Mouse (Mus musculus): ENCODE measurements around the gene Ppp1r15b. TPM values are rescaled to one million over a fixed set of nuclear protein-coding genes. Genes with fewer than 3 reads are reported as not detected.

Ppp1r15b gene
- polyA plus RNA-seq, 1 experiment from 2014 or later: 29.6 TPM

GRCm38 (mm10) chr1:133147324-133147723 lies 16.4 kb downstream of the Ppp1r15b start:
- Histone ChIP-seq H3K27me3 (ENCODE audit: control insufficient read depth, insufficient read depth, low read length) (no peaks in the 10 kb centered on the region), H3K4me3 (replicated peaks; ENCODE audit: low read length) (no peak overlapping the region), H3K4me1 (replicated peaks; ENCODE audit: control insufficient read depth, insufficient read depth, low read length) (no peaks in the 10 kb centered on the region), H3K27ac (no peak overlapping the region), H3K36me3 (replicated peaks; ENCODE audit: control insufficient read depth, insufficient read depth) (no peaks in the 10 kb centered on the region), H3K9me3 (ENCODE audit: control insufficient read depth, low read length) (no peaks in the 10 kb centered on the region), H3K9ac (no peak overlapping the region), H3K4me2 (replicated peaks) (no peak overlapping the region)
- no peak for DNase-seq (ENCODE audit: low spot score)
- WGBS: 90% methylated on average over 5 of the region's 5 CpGs
- no peak for ATAC-seq (ENCODE audit: low FRiP score)

GRCm38 (mm10) chr1:133148122-133148521 lies 17.2 kb downstream of the Ppp1r15b start:
- H3K4me1 ChIP-seq (replicated peaks; ENCODE audit: control insufficient read depth, insufficient read depth, low read length): no peaks in the 10 kb centered on the region
- no peak overlapping the region for H3K4me2 ChIP-seq (replicated peaks)
- 92% methylated on average over 8 of the region's 8 CpGs for WGBS
- DNase-seq (ENCODE audit: low spot score) (no peak), ATAC-seq (ENCODE audit: low FRiP score) (no peak)
- H3K9ac ChIP-seq: no peak overlapping the region
- no peaks in the 10 kb centered on the region for H3K36me3 ChIP-seq (replicated peaks; ENCODE audit: control insufficient read depth, insufficient read depth)
- H3K27ac ChIP-seq: no peak overlapping the region
- H3K27me3 ChIP-seq (ENCODE audit: control insufficient read depth, insufficient read depth, low read length): no peaks in the 10 kb centered on the region
- no peak overlapping the region for H3K4me3 ChIP-seq (replicated peaks; ENCODE audit: low read length)
- H3K9me3 ChIP-seq (ENCODE audit: control insufficient read depth, low read length): no peaks in the 10 kb centered on the region

GRCm38 (mm10) chr1:133150556-133150955 lies 19.6 kb downstream of the Ppp1r15b start:
- no peak overlapping the region for H3K4me3 ChIP-seq (replicated peaks; ENCODE audit: low read length)
- WGBS: 98% methylated on average over 2 of the region's 2 CpGs
- no peaks in the 10 kb centered on the region for H3K9me3 ChIP-seq (ENCODE audit: control insufficient read depth, low read length)
- H3K27me3 ChIP-seq (ENCODE audit: control insufficient read depth, insufficient read depth, low read length): no peaks in the 10 kb centered on the region
- H3K9ac ChIP-seq: no peak overlapping the region
- no peaks in the 10 kb centered on the region for H3K4me1 ChIP-seq (replicated peaks; ENCODE audit: control insufficient read depth, insufficient read depth, low read length)
- DNase-seq (ENCODE audit: low spot score) (no peak), ATAC-seq (ENCODE audit: low FRiP score) (no peak)
- no peak overlapping the region for H3K27ac ChIP-seq
- H3K4me2 ChIP-seq (replicated peaks): no peak overlapping the region
- no peaks in the 10 kb centered on the region for H3K36me3 ChIP-seq (replicated peaks; ENCODE audit: control insufficient read depth, insufficient read depth)

- Histone ChIP-seq H3K4me3 (replicated peaks; ENCODE audit: low read length) (no peak overlapping the region), H3K4me1 (replicated peaks; ENCODE audit: control insufficient read depth, insufficient read depth, low read length) (no peaks in the 10 kb centered on the region), H3K4me2 (replicated peaks) (no peak overlapping the region), H3K27ac (no peak overlapping the region), H3K9me3 (ENCODE audit: control insufficient read depth, low read length) (no peaks in the 10 kb centered on the region), H3K36me3 (replicated peaks; ENCODE audit: control insufficient read depth, insufficient read depth) (no peaks in the 10 kb centered on the region), H3K27me3 (ENCODE audit: control insufficient read depth, insufficient read depth, low read length) (no peaks in the 10 kb centered on the region), H3K9ac (no peak overlapping the region)
- WGBS: 93% methylated on average over 3 of the region's 3 CpGs
- no peak for DNase-seq (ENCODE audit: low spot score)
- ATAC-seq (ENCODE audit: low FRiP score): no peak
These were observed 21.3 kb downstream of the Ppp1r15b start for GRCm38 (mm10) chr1:133152213-133152612.

- no peaks in the 10 kb centered on the region; the same call in 1 of the 2 replicates for H3K4me1 ChIP-seq (replicated peaks; ENCODE audit: control insufficient read depth, insufficient read depth, low read length)
- ATAC-seq (ENCODE audit: low FRiP score) (no peak), DNase-seq (ENCODE audit: low spot score) (no peak)
- WGBS: 87% methylated on average over 6 of the region's 6 CpGs
- H3K27ac ChIP-seq: no peak overlapping the region
- H3K9ac ChIP-seq: no peak overlapping the region
- no peak overlapping the region for H3K4me2 ChIP-seq (replicated peaks)
- no peaks in the 10 kb centered on the region for H3K27me3 ChIP-seq (ENCODE audit: control insufficient read depth, insufficient read depth, low read length)
- H3K4me3 ChIP-seq (replicated peaks; ENCODE audit: low read length): no peak overlapping the region
- H3K36me3 ChIP-seq (replicated peaks; ENCODE audit: control insufficient read depth, insufficient read depth): no peaks in the 10 kb centered on the region
- no peaks in the 10 kb centered on the region for H3K9me3 ChIP-seq (ENCODE audit: control insufficient read depth, low read length)
These were observed 24.3 kb downstream of the Ppp1r15b start for GRCm38 (mm10) chr1:133155270-133155669.

- H3K36me3 ChIP-seq (replicated peaks; ENCODE audit: control insufficient read depth, insufficient read depth): no peaks in the 10 kb centered on the region
- peaks cover 26% of the 10 kb centered on the region for H3K27me3 ChIP-seq (ENCODE audit: control insufficient read depth, insufficient read depth, low read length)
- no peaks in the 10 kb centered on the region for H3K9me3 ChIP-seq (ENCODE audit: control insufficient read depth, low read length)
- DNase-seq (ENCODE audit: low spot score) (no peak), ATAC-seq (ENCODE audit: low FRiP score) (no peak)
- H3K4me1 ChIP-seq (replicated peaks; ENCODE audit: control insufficient read depth, insufficient read depth, low read length): peaks cover 9% of the 10 kb centered on the region
- 0 out of 2 replicates have a peak overlapping the region, but pooled peaks have one; percentile 3 for H3K27ac ChIP-seq
- H3K4me2 ChIP-seq (replicated peaks): no peak overlapping the region
- no peak overlapping the region for H3K4me3 ChIP-seq (replicated peaks; ENCODE audit: low read length)
- no peak overlapping the region for H3K9ac ChIP-seq
- WGBS: 51% methylated on average over 7 of the region's 7 CpGs
These were observed 28.2 kb downstream of the Ppp1r15b start for GRCm38 (mm10) chr1:133159128-133159564.

- Histone ChIP-seq H3K27me3 (ENCODE audit: control insufficient read depth, insufficient read depth, low read length) (peaks cover 39% of the 10 kb centered on the region), H3K9ac (no peak overlapping the region), H3K4me3 (replicated peaks; ENCODE audit: low read length) (no peak overlapping the region), H3K36me3 (replicated peaks; ENCODE audit: control insufficient read depth, insufficient read depth) (no peaks in the 10 kb centered on the region), H3K4me2 (replicated peaks) (no peak overlapping the region), H3K4me1 (replicated peaks; ENCODE audit: control insufficient read depth, insufficient read depth, low read length) (peaks cover 16% of the 10 kb centered on the region), H3K9me3 (ENCODE audit: control insufficient read depth, low read length) (no peaks in the 10 kb centered on the region), H3K27ac (no peak overlapping the region)
- ATAC-seq (ENCODE audit: low FRiP score) (no peak), DNase-seq (ENCODE audit: low spot score) (no peak)
- WGBS: 63% methylated on average over 4 of the region's 4 CpGs
These were observed 30.6 kb downstream of the Ppp1r15b start for GRCm38 (mm10) chr1:133161559-133161958.

GRCm38 (mm10) chr1:133162046-133162445 lies 31.1 kb downstream of the Ppp1r15b start:
- 69% methylated on average over 10 of the region's 10 CpGs for WGBS
- Histone ChIP-seq H3K9me3 (ENCODE audit: control insufficient read depth, low read length) (no peaks in the 10 kb centered on the region), H3K4me3 (replicated peaks; ENCODE audit: low read length) (no peak overlapping the region), H3K36me3 (replicated peaks; ENCODE audit: control insufficient read depth, insufficient read depth) (no peaks in the 10 kb centered on the region), H3K9ac (no peak overlapping the region), H3K4me1 (replicated peaks; ENCODE audit: control insufficient read depth, insufficient read depth, low read length) (peaks cover 16% of the 10 kb centered on the region), H3K4me2 (replicated peaks) (no peak overlapping the region), H3K27ac (no peak overlapping the region), H3K27me3 (ENCODE audit: control insufficient read depth, insufficient read depth, low read length) (peaks cover 39% of the 10 kb centered on the region)
- ATAC-seq (ENCODE audit: low FRiP score): no peak
- no peak for DNase-seq (ENCODE audit: low spot score)

GRCm38 (mm10) chr1:133162981-133163380 lies 32.0 kb downstream of the Ppp1r15b start:
- Histone ChIP-seq H3K36me3 (replicated peaks; ENCODE audit: control insufficient read depth, insufficient read depth) (no peaks in the 10 kb centered on the region), H3K27me3 (ENCODE audit: control insufficient read depth, insufficient read depth, low read length) (peaks cover 39% of the 10 kb centered on the region), H3K4me1 (replicated peaks; ENCODE audit: control insufficient read depth, insufficient read depth, low read length) (peaks cover 16% of the 10 kb centered on the region), H3K9ac (no peak overlapping the region), H3K27ac (no peak overlapping the region), H3K9me3 (ENCODE audit: control insufficient read depth, low read length) (no peaks in the 10 kb centered on the region), H3K4me2 (replicated peaks) (no peak overlapping the region), H3K4me3 (replicated peaks; ENCODE audit: low read length) (0 out of 2 replicates have a peak overlapping the region, but pooled peaks have one; percentile 47)
- WGBS: 60% methylated on average over 8 of the region's 8 CpGs
- ATAC-seq (ENCODE audit: low FRiP score) (no peak), DNase-seq (ENCODE audit: low spot score) (no peak)

- peak within 1 kb of the TSS; percentile 95 for H3K4me2 ChIP-seq (replicated peaks)
- no peaks in the 10 kb centered on the region for H3K9me3 ChIP-seq (ENCODE audit: control insufficient read depth, low read length)
- no peak for DNase-seq (ENCODE audit: low spot score)
- H3K36me3 ChIP-seq (replicated peaks; ENCODE audit: control insufficient read depth, insufficient read depth): no peaks in the 10 kb centered on the region
- peak within 1 kb of the TSS; percentile 62 for H3K9ac ChIP-seq
- H3K4me1 ChIP-seq (replicated peaks; ENCODE audit: control insufficient read depth, insufficient read depth, low read length): peaks cover 16% of the 10 kb centered on the region
- no peak for ATAC-seq (ENCODE audit: low FRiP score)
- H3K27me3 ChIP-seq (ENCODE audit: control insufficient read depth, insufficient read depth, low read length): peaks cover 39% of the 10 kb centered on the region
- under 1% methylated on average over 62 of the region's 68 CpGs for WGBS
- H3K4me3 ChIP-seq (replicated peaks; ENCODE audit: low read length): peak within 1 kb of the TSS; percentile 47
- no peak within 1 kb of the TSS for H3K27ac ChIP-seq
These were observed 33.0 kb downstream of the Ppp1r15b start, which contains the start of gene Plekha6 for GRCm38 (mm10) chr1:133163820-133164431. Gene Plekha6, plus strand, starts transcription at chr1:133164210.

All from hindbrain, embryonic 14.5 days (tissue).